Mouse (Mus musculus): Measurements from ENCODE around the gene Zbtb6. TPM values are rescaled to one million over a fixed set of nuclear protein-coding genes. Genes with fewer than 3 reads are reported as not detected.

Gene Zbtb6
- polyA plus RNA-seq, 2 experiments: 1.3 to 3.6 TPM

DNA sequence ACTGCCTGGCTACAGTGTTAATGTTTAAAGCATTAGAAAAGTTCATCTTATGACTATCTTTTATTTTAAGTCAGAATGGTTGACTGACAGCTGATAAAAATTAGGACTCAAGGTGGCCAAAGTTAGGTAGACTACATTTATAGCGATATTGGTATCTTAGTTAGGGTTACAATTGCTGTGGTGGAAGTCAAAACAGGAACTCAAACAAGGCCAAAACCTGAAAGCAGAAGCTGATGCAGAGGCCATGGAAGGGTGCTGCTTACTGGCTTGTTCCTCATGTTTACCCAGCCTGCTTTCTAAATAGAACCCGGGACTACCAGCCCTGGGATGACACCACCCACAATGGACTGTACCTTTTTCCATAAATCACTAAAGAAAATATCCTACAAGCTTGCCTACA is 41.2 kb upstream of the Zbtb6 start:
- WGBS (ENCODE audit: insufficient replicate concordance): 51% methylated on average over 2 of the region's 2 CpGs
- Histone ChIP-seq H3K36me3 (replicated peaks; ENCODE audit: control insufficient read depth, insufficient read depth, low read depth) (no peaks in the 10 kb centered on the region; the same call in none of the 2 replicates), H3K4me2 (ENCODE audit: low read depth) (no peak overlapping the region), H3K4me3 (ENCODE audit: insufficient read depth in 1 of 2, low read depth in 2 of 2, low read length in 2 of 2) (no peak overlapping the region), H3K9me3 (ENCODE audit: control insufficient read depth, low read length) (no peaks in the 10 kb centered on the region), H3K27ac (no peak overlapping the region), H3K9ac (replicated peaks) (no peak overlapping the region), H3K4me1 (replicated peaks; ENCODE audit: control insufficient read depth in 2 of 2, insufficient read depth in 2 of 2, low read length in 1 of 2) (peaks cover 2 to 7% of the 10 kb centered on the region in 2 experiments; a peak in 3 of 4 replicates), H3K27me3 (ENCODE audit: control insufficient read depth, insufficient read depth, low read length) (no peaks in the 10 kb centered on the region)
- DNase-seq (ENCODE audit: low read depth in 3 of 3, low spot score in 3 of 3): no peak
- TF ChIP-seq CTCF (IDR thresholded peaks at IDR 0.05; ENCODE audit: low read depth): no peak
- TF ChIP-seq EP300 (IDR thresholded peaks at IDR 0.05; ENCODE audit: low read depth): no peak
- no peak for ATAC-seq (ENCODE audit: insufficient read depth)

DNA sequence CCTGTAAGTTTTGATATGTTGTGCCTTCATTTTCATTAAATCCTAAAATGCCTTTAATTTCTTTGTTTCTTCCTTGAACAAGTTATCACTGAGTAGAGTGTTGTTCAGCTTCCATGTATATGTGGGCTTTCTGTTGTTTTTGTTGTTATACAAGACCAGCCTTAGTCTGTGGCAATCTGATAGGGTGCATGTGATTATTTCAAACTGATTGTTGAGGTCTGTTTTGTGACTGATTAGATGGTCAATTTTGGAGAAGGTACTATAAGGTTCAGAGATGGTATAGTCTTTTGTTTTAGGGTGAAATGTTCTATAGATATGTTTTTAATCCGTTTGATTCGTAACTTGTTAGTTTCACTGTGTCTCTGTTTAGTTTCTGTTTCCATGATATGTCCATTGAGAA is 37.1 kb upstream of the Zbtb6 start:
- H3K9ac ChIP-seq (replicated peaks): no peak overlapping the region
- 52% methylated on average over 2 of the region's 2 CpGs for WGBS (ENCODE audit: insufficient replicate concordance)
- H3K4me2 ChIP-seq (ENCODE audit: low read depth): peak overlapping the region; percentile 29
- H3K9me3 ChIP-seq (ENCODE audit: control insufficient read depth, low read length): no peaks in the 10 kb centered on the region
- H3K27ac ChIP-seq: no peak overlapping the region
- DNase-seq (ENCODE audit: low read depth in 3 of 3, low spot score in 3 of 3) (peak; percentile 6 to 27 (median 7)), ATAC-seq (ENCODE audit: insufficient read depth) (peak; percentile 65; the same call in 1 of the 2 replicates)
- 0 out of 4 replicates have a peak, but pooled peaks cover 2 to 4% of the 10 kb centered on the region in 2 experiments for H3K4me1 ChIP-seq (replicated peaks; ENCODE audit: control insufficient read depth in 2 of 2, insufficient read depth in 2 of 2, low read length in 1 of 2)
- no peaks in the 10 kb centered on the region for H3K27me3 ChIP-seq (ENCODE audit: control insufficient read depth, insufficient read depth, low read length)
- no peak overlapping the region for H3K4me3 ChIP-seq (ENCODE audit: insufficient read depth in 1 of 2, low read depth in 2 of 2, low read length in 2 of 2)
- peaks cover 9% of the 10 kb centered on the region for H3K36me3 ChIP-seq (replicated peaks; ENCODE audit: control insufficient read depth, insufficient read depth, low read depth)
- TF ChIP-seq EP300 (IDR thresholded peaks at IDR 0.05; ENCODE audit: low read depth): peak; percentile 63
- TF ChIP-seq CTCF (IDR thresholded peaks at IDR 0.05; ENCODE audit: low read depth): no peak

DNA sequence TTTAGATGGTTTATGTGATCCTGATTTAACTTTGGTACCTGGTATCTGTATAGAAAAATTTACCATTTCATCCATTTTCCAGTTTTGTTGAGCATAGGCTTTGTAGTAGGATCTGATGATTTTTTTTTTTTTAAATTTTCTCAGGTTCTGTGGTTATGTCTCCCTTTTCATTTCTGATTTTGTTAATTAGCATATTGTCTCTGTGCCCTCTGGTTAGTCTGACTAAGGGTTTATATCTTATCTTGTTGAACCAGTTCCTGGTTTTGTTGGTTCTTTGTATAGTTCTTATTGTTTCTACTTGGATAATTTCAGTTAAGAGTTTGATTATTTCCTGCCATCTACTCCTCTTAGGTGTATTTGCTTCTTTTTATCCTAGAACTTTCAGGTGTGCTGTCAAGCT is 36.6 kb upstream of the Zbtb6 start:
- no peaks in the 10 kb centered on the region for H3K9me3 ChIP-seq (ENCODE audit: control insufficient read depth, low read length)
- TF ChIP-seq EP300 (IDR thresholded peaks at IDR 0.05; ENCODE audit: low read depth) (no peak), CTCF (IDR thresholded peaks at IDR 0.05; ENCODE audit: low read depth) (no peak)
- H3K4me1 ChIP-seq (replicated peaks; ENCODE audit: control insufficient read depth in 2 of 2, insufficient read depth in 2 of 2, low read length in 1 of 2): 0 out of 4 replicates have a peak, but pooled peaks cover 2 to 4% of the 10 kb centered on the region in 2 experiments
- H3K4me2 ChIP-seq (ENCODE audit: low read depth): peak overlapping the region; percentile 29; the same call in 1 of the 2 replicates
- peaks cover 9% of the 10 kb centered on the region for H3K36me3 ChIP-seq (replicated peaks; ENCODE audit: control insufficient read depth, insufficient read depth, low read depth)
- H3K27ac ChIP-seq: no peak overlapping the region
- H3K4me3 ChIP-seq (ENCODE audit: insufficient read depth in 1 of 2, low read depth in 2 of 2, low read length in 2 of 2): no peak overlapping the region
- H3K9ac ChIP-seq (replicated peaks): no peak overlapping the region
- ATAC-seq (ENCODE audit: insufficient read depth) (no peak), DNase-seq (ENCODE audit: low read depth in 3 of 3, low spot score in 3 of 3) (no peak)
- H3K27me3 ChIP-seq (ENCODE audit: control insufficient read depth, insufficient read depth, low read length): no peaks in the 10 kb centered on the region

DNA sequence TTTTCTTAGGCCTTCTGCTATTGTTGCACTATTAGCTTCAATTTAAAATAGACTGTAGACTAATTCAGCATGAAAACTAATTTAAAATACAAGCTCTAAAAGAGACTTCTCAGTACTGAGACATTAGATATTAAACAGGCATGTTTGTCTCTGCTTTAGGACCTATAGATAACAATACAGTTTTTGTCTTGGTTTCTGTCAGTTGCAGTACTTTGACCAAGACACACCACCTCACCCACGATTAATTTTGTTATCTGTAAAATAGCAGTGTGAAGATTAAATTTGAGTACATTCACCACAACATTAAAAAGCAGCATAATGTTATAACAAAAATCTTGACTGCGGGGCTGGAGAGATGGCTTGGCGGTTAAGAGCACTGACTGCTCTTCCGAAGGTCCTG is 23.3 kb upstream of the Zbtb6 start:
- H3K9me3 ChIP-seq (ENCODE audit: control insufficient read depth, low read length): no peaks in the 10 kb centered on the region
- ATAC-seq (ENCODE audit: insufficient read depth) (no peak), DNase-seq (ENCODE audit: low read depth in 3 of 3, low spot score in 3 of 3) (no peak)
- no peak overlapping the region for H3K4me2 ChIP-seq (ENCODE audit: low read depth)
- no peaks in the 10 kb centered on the region for H3K27me3 ChIP-seq (ENCODE audit: control insufficient read depth, insufficient read depth, low read length)
- no peaks in the 10 kb centered on the region; the same call in 1 of the 2 replicates for H3K36me3 ChIP-seq (replicated peaks; ENCODE audit: control insufficient read depth, insufficient read depth, low read depth)
- WGBS (ENCODE audit: insufficient replicate concordance): 60% methylated on average over 4 of the region's 4 CpGs
- no peak overlapping the region for H3K4me3 ChIP-seq (ENCODE audit: insufficient read depth in 1 of 2, low read depth in 2 of 2, low read length in 2 of 2)
- no peak overlapping the region for H3K9ac ChIP-seq (replicated peaks)
- no peak for TF ChIP-seq CTCF (IDR thresholded peaks at IDR 0.05; ENCODE audit: low read depth)
- 0 out of 2 replicates have a peak, but pooled peaks have one; percentile 13 for TF ChIP-seq EP300 (IDR thresholded peaks at IDR 0.05; ENCODE audit: low read depth)
- no peaks in the 10 kb centered on the region; a peak in 1 of 4 replicates for H3K4me1 ChIP-seq (replicated peaks; ENCODE audit: control insufficient read depth in 2 of 2, insufficient read depth in 2 of 2, low read length in 1 of 2)
- no peak overlapping the region for H3K27ac ChIP-seq

DNA sequence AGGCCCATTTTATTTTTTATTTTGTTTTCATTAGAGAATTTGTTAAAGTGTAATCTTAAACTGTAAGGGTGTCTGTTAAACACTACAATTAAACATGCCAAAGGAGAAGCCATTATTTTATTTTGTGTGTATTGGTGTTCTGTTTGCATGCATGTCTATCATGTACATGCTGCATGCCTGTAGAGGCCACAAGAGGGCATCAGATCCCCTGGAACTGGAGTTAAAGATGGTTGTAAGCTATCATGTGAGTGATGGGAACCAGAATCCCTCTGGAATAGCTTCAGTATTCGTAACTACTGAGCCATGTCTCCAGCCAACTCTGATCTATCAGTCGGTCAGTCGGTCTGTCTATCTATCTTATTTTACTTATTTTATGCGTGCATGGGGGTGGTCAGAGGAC is 17.7 kb upstream of the Zbtb6 start:
- Histone ChIP-seq H3K36me3 (replicated peaks; ENCODE audit: control insufficient read depth, insufficient read depth, low read depth) (no peaks in the 10 kb centered on the region), H3K9ac (replicated peaks) (no peak overlapping the region), H3K27ac (no peak overlapping the region), H3K27me3 (ENCODE audit: control insufficient read depth, insufficient read depth, low read length) (no peaks in the 10 kb centered on the region), H3K9me3 (ENCODE audit: control insufficient read depth, low read length) (no peaks in the 10 kb centered on the region), H3K4me3 (ENCODE audit: insufficient read depth in 1 of 2, low read depth in 2 of 2, low read length in 2 of 2) (no peak overlapping the region), H3K4me2 (ENCODE audit: low read depth) (no peak overlapping the region), H3K4me1 (replicated peaks; ENCODE audit: control insufficient read depth in 2 of 2, insufficient read depth in 2 of 2, low read length in 1 of 2) (no peaks in the 10 kb centered on the region; a peak in 1 of 4 replicates)
- ATAC-seq (ENCODE audit: insufficient read depth) (no peak), DNase-seq (ENCODE audit: low read depth in 3 of 3, low spot score in 3 of 3) (no peak)
- whole genome bisulfite sequencing (ENCODE audit: insufficient replicate concordance): 87% methylated on average over 4 of the region's 4 CpGs
- TF ChIP-seq EP300 (IDR thresholded peaks at IDR 0.05; ENCODE audit: low read depth) (no peak), CTCF (IDR thresholded peaks at IDR 0.05; ENCODE audit: low read depth) (peak; percentile 37; the same call in 1 of the 2 replicates)

Measured in liver, embryonic 14.5 days (tissue).